Mouse (Mus musculus) liver (tissue): ENCODE data around the gene 1700016H13Rik.

ENCODE experiments used
- DNase-seq: peaks from one replicate; pipeline ENCODE4 v3.0.0-alpha.2; 2020; ENCODE audit warnings: mixed read lengths

1700016H13Rik gene

GRCm38 (mm10) chr5:103671858-103672257 lies 16.0 kb upstream of the 1700016H13Rik start:
- no peak for DNase-seq

- DNase-seq = no peak
Measured at GRCm38 (mm10) chr5:103665876-103666275, 10.1 kb upstream of the 1700016H13Rik start.

GRCm38 (mm10) chr5:103664932-103665331 lies 9.1 kb upstream of the 1700016H13Rik start:
- DNase-seq = no peak

- no peak for DNase-seq
Measured at GRCm38 (mm10) chr5:103659571-103659970, 3.8 kb upstream of the 1700016H13Rik start.

- DNase-seq = peak; percentile 12
Measured at GRCm38 (mm10) chr5:103658921-103659320, 3.1 kb upstream of the 1700016H13Rik start.

GRCm38 (mm10) chr5:103654780-103655179 lies 1.0 kb downstream of the 1700016H13Rik start:
- DNase-seq = no peak

- DNase-seq = peak; percentile 62
Measured at GRCm38 (mm10) chr5:103654225-103654624, 1.6 kb downstream of the 1700016H13Rik start.

GRCm38 (mm10) chr5:103647320-103647719 lies 8.5 kb downstream of the 1700016H13Rik start:
- no peak for DNase-seq

- no peak for DNase-seq
Measured at GRCm38 (mm10) chr5:103644167-103644566, 11.6 kb downstream of the 1700016H13Rik start.

- no peak for DNase-seq
Measured at GRCm38 (mm10) chr5:103637162-103637561, 18.6 kb downstream of the 1700016H13Rik start.

- DNase-seq = no peak
Measured at GRCm38 (mm10) chr5:103629854-103630580, 25.8 kb downstream of the 1700016H13Rik start.

- peak; percentile 14 for DNase-seq
Measured at GRCm38 (mm10) chr5:103629111-103629764, 26.6 kb downstream of the 1700016H13Rik start, which contains the start of gene Slc10a6. Slc10a6 (minus strand) TSS chr5:103629403.

GRCm38 (mm10) chr5:103628499-103628898 lies 27.3 kb downstream of the 1700016H13Rik start:
- DNase-seq = no peak

GRCm38 (mm10) chr5:103624831-103625230 lies 31.0 kb downstream of the 1700016H13Rik start:
- DNase-seq = no peak

GRCm38 (mm10) chr5:103622321-103622720 lies 33.5 kb downstream of the 1700016H13Rik start:
- DNase-seq = no peak

- no peak for DNase-seq
Measured at GRCm38 (mm10) chr5:103620301-103620973, 35.4 kb downstream of the 1700016H13Rik start.

GRCm38 (mm10) chr5:103617191-103617590 lies 38.6 kb downstream of the 1700016H13Rik start:
- no peak for DNase-seq

- DNase-seq = no peak
Measured at GRCm38 (mm10) chr5:103614356-103614755, 41.5 kb downstream of the 1700016H13Rik start.

- DNase-seq = no peak
Measured at GRCm38 (mm10) chr5:103612316-103612715, 43.5 kb downstream of the 1700016H13Rik start.

GRCm38 (mm10) chr5:103610856-103611472 lies 44.8 kb downstream of the 1700016H13Rik start:
- DNase-seq = no peak

- no peak for DNase-seq
Measured at GRCm38 (mm10) chr5:103610148-103610547, 45.7 kb downstream of the 1700016H13Rik start.

GRCm38 (mm10) chr5:103605707-103606106 lies 50.1 kb downstream of the 1700016H13Rik start:
- no peak for DNase-seq
